Mouse (Mus musculus) spleen, adult 2 months (tissue): Measurements from ENCODE around the gene Tmem88.

Experiments
- CTCF ChIP-seq: fragments of 200-500 bp; IDR thresholded peaks from 2 replicates; pipeline ENCODE4 v1.5.1; 2011; ENCODE audit warnings: mild to moderate bottlenecking, inconsistent platforms; ENCODE audit not compliant: insufficient read depth, insufficient read length, insufficient replicate concordance; ENCODE audit errors: extremely low read depth
- POLR2A ChIP-seq: fragments of 200-500 bp; IDR thresholded peaks from 2 replicates; pipeline ENCODE4 v1.6.1; 2011; ENCODE audit warnings: low read depth, low read length, inconsistent platforms

DNA sequence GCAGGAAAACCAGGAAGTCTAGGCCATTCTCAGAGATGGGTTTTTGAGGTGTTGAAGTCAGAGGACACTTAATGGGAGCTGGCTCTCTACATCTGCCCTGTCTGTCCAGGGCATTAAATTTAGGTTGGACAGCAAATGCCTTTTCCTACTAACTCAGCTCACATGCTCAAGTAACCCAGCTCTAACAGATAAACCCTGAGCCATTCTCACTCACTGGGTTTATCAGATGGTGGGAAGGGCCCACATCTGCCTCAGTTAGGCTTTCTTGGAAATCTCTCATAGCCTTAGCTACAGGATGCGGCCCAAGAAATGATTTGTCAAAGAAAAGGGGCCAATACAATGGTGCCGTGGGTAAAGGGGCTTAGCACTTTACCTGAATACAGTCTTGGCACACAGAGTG, 28.2 kb upstream of the Tmem88 start:
- TF ChIP-seq POLR2A, result no peak
- no peak for TF ChIP-seq CTCF
